Mouse (Mus musculus) forebrain, embryonic 12.5 days (tissue): ENCODE measurements around the gene Pfkfb3. TPM values are rescaled to one million over a fixed set of nuclear protein-coding genes. Genes with fewer than 3 reads are reported as not detected.

Experiments
- ATAC-seq: fragments of 200-750 bp; cut with Nextera tagmentation; 2 replicates; pipeline ENCODE4 v1.8.0; 2017; ENCODE audit warnings: moderate TSS enrichment; ENCODE audit not compliant: low FRiP score
- H3K27ac ChIP-seq: fragments of 300-500 bp; sonication (generic); 2 replicates; pipeline ENCODE4 v1.5.1; 2016; ENCODE audit warnings: mild to moderate bottlenecking
- H3K27me3 ChIP-seq: fragments of 300-500 bp; sonication (generic); 2 replicates; pipeline ENCODE4 v1.6.1; 2016; ENCODE audit warnings: mild to moderate bottlenecking
- H3K36me3 ChIP-seq: fragments of 300-500 bp; sonication (generic); replicated peaks from 2 replicates; pipeline ENCODE4 v1.6.1; 2016; ENCODE audit warnings: mild to moderate bottlenecking
- H3K4me1 ChIP-seq: fragments of 300-500 bp; sonication (generic); 2 replicates; pipeline ENCODE4 v1.6.1; 2016
- H3K4me2 ChIP-seq: fragments of 300-500 bp; sonication (generic); 2 replicates; pipeline ENCODE4 v1.6.1; 2016; ENCODE audit warnings: mild to moderate bottlenecking, moderate library complexity
- H3K4me3 ChIP-seq: fragments of 300-500 bp; sonication (generic); replicated peaks from 2 replicates; pipeline ENCODE4 v1.5.1; 2016; ENCODE audit warnings: mild to moderate bottlenecking
- H3K9ac ChIP-seq: fragments of 300-500 bp; sonication (generic); 2 replicates; pipeline ENCODE4 v1.6.1; 2016; ENCODE audit warnings: mild to moderate bottlenecking
- H3K9me3 ChIP-seq: fragments of 300-500 bp; sonication (generic); 2 replicates; pipeline ENCODE4 v1.6.1; 2016
- WGBS: fragments of 180-500 bp; shearing (Covaris S2); methylation state at CpG from one replicate; pipeline ENCODE4 v1.1.7; 2016; 5-methylcytosine and 5-hydroxymethylcytosine counted together
- polyA plus RNA-seq: library from polyadenylated mRNA; unstranded; fragments of >200 nt; fragmentation: Nextera tagmentation; extraction: Ambion mirVana; gene quantifications from 2 replicates; pipeline ENCODE4 v1.2.1, GENCODE M21; 2016

The Pfkfb3 gene
- polyA plus RNA-seq, 1 experiment from 2014 or later, result 19.6 TPM

DNA sequence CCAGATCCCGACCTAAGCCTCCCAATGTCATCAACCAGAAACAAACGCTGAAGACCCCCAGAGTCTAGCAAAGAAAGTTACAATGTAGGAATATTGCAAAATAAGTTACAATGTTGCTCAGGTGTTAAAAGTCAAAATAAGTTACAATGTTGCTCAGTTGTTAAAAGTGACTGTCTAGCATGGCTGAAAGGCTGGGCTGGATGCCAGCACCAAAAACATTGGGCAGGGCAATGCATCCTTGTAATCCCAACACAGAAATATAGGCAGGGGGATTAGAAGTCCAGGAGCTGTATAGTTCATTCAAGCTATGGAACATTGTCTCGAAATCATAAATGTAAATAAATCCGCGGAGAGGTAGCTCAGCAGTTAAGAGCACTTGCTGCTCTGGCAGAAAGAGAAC, 61.0 kb downstream of the Pfkfb3 start:
- Histone ChIP-seq H3K4me1 (peaks cover 9% of the 10 kb centered on the region; the same call in 1 of the 2 replicates), H3K27ac (no peak overlapping the region), H3K9me3 (no peaks in the 10 kb centered on the region), H3K4me2 (no peak overlapping the region), H3K4me3 (no peak overlapping the region), H3K27me3 (no peaks in the 10 kb centered on the region), H3K36me3 (peaks cover 68% of the 10 kb centered on the region), H3K9ac (no peak overlapping the region)
- no peak for ATAC-seq
- 94% methylated on average over 5 of the region's 5 CpGs for WGBS

- Histone ChIP-seq H3K4me2 (no peak overlapping the region), H3K9me3 (no peaks in the 10 kb centered on the region), H3K4me3 (no peak overlapping the region), H3K4me1 (peaks cover 9% of the 10 kb centered on the region; the same call in 1 of the 2 replicates), H3K27ac (no peak overlapping the region), H3K9ac (no peak overlapping the region), H3K27me3 (no peaks in the 10 kb centered on the region), H3K36me3 (peaks cover 73% of the 10 kb centered on the region)
- WGBS, result 83% methylated on average over 3 of the region's 3 CpGs
- ATAC-seq, result no peak
Observed at GRCm38 (mm10) chr2:11491471-11491870, 62.4 kb downstream of the Pfkfb3 start.

DNA sequence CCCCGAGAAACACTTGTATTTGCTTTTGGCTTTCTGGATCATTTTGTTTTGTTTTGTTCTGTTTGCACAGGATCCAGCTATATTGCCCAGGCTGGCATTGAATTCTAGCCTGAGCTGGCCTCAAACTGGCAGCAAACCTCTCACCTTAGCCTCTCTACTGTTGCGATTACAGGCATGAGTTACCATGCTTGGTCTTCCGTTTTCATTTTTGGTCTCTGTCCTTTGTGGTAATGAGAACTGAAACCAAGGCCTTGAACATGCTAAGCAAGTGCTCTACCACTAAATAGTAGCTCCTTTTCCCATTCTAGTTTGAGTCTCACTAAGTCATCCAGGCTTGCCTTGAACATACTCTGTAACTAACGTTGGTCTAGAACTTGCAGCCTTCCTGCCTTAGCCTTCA, 63.3 kb downstream of the Pfkfb3 start:
- Histone ChIP-seq H3K4me2 (no peak overlapping the region), H3K36me3 (peaks cover 83% of the 10 kb centered on the region), H3K4me1 (peaks cover 9% of the 10 kb centered on the region; the same call in 1 of the 2 replicates), H3K27ac (no peak overlapping the region), H3K27me3 (no peaks in the 10 kb centered on the region), H3K9ac (no peak overlapping the region), H3K9me3 (no peaks in the 10 kb centered on the region), H3K4me3 (no peak overlapping the region)
- 96% methylated on average over 4 of the region's 4 CpGs for WGBS
- no peak for ATAC-seq

GRCm38 (mm10) chr2:11483226-11483625, 70.7 kb downstream of the Pfkfb3 start:
- Histone ChIP-seq H3K27ac (no peak overlapping the region), H3K36me3 (peaks cover 98% of the 10 kb centered on the region), H3K4me1 (no peaks in the 10 kb centered on the region), H3K27me3 (no peaks in the 10 kb centered on the region), H3K9ac (no peak overlapping the region), H3K4me2 (no peak overlapping the region), H3K9me3 (no peaks in the 10 kb centered on the region), H3K4me3 (no peak overlapping the region)
- 91% methylated on average over 4 of the region's 4 CpGs for WGBS
- ATAC-seq, result 0 out of 2 replicates have a peak, but pooled peaks have one; percentile 33

- H3K36me3 ChIP-seq, result peaks cover 98% of the 10 kb centered on the region
- no peaks in the 10 kb centered on the region for H3K27me3 ChIP-seq
- WGBS, result 96% methylated on average over 7 of the region's 7 CpGs
- H3K4me1 ChIP-seq, result no peaks in the 10 kb centered on the region
- H3K4me3 ChIP-seq, result no peak overlapping the region
- H3K9me3 ChIP-seq, result no peaks in the 10 kb centered on the region
- H3K9ac ChIP-seq, result no peak overlapping the region
- no peak overlapping the region for H3K27ac ChIP-seq
- no peak overlapping the region for H3K4me2 ChIP-seq
- ATAC-seq, result no peak
Observed at GRCm38 (mm10) chr2:11482364-11482763, 71.5 kb downstream of the Pfkfb3 start.

GRCm38 (mm10) chr2:11478960-11479359, 74.9 kb downstream of the Pfkfb3 start:
- 89% methylated on average over 2 of the region's 2 CpGs for WGBS
- Histone ChIP-seq H3K9me3 (no peaks in the 10 kb centered on the region), H3K27me3 (no peaks in the 10 kb centered on the region), H3K9ac (no peak overlapping the region), H3K4me1 (no peaks in the 10 kb centered on the region), H3K4me2 (no peak overlapping the region), H3K36me3 (peaks cover 98% of the 10 kb centered on the region), H3K27ac (no peak overlapping the region), H3K4me3 (no peak overlapping the region)
- ATAC-seq, result no peak

DNA sequence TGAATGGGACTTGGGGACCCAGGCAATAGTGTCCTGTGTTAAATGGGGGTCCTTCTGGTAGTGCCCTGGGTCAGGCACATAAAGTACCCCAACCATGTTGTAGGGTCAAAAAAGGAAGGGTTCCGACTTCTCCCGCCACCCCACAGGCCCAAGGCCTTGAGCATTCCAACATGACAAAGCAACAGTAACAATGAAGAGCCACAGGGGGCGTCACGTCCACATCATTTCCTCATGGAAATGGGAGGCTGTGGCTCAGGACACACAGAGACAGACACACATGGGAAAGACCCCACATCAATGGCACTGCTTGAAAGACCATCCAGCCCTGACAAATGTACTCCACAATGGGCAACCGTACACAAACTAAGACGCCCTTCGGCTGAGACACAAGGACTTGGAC, 78.6 kb downstream of the Pfkfb3 start:
- Histone ChIP-seq H3K4me2 (no peak overlapping the region), H3K36me3 (peaks cover 93% of the 10 kb centered on the region), H3K9ac (no peak overlapping the region), H3K9me3 (no peaks in the 10 kb centered on the region), H3K4me1 (no peaks in the 10 kb centered on the region), H3K27me3 (no peaks in the 10 kb centered on the region), H3K27ac (no peak overlapping the region), H3K4me3 (no peak overlapping the region)
- WGBS, result 87% methylated on average over 7 of the region's 7 CpGs
- no peak for ATAC-seq

GRCm38 (mm10) chr2:11464661-11465099, 89.2 kb downstream of the Pfkfb3 start:
- H3K4me1 ChIP-seq, result no peaks in the 10 kb centered on the region
- 74% methylated on average over 3 of the region's 3 CpGs for WGBS
- H3K27ac ChIP-seq, result no peak overlapping the region
- no peak for ATAC-seq
- H3K9ac ChIP-seq, result no peak overlapping the region
- H3K4me2 ChIP-seq, result no peak overlapping the region
- no peaks in the 10 kb centered on the region for H3K36me3 ChIP-seq
- no peaks in the 10 kb centered on the region for H3K27me3 ChIP-seq
- H3K4me3 ChIP-seq, result no peak overlapping the region
- H3K9me3 ChIP-seq, result no peaks in the 10 kb centered on the region

DNA sequence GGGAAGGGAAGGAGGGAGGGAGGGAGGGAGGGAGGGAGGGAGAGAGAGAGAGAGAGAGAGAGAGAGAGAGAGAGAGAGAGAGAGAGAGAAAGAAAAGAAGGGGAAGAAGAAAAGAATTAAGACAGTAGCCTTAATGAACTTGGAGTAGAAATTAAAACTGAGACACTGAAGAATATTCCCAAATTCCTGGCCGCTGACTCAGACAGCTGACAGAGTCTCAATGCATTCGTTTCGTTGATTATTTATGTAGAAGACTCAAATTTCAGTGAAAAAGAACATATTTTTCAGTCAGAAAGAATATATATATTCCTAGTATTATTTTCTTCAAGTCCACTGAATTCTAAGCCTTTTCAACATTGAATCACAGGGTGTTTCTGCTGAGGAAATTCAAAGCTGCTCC, 92.9 kb downstream of the Pfkfb3 start:
- H3K9me3 ChIP-seq, result no peaks in the 10 kb centered on the region
- ATAC-seq, result no peak
- H3K4me3 ChIP-seq, result no peak overlapping the region
- no peak overlapping the region for H3K27ac ChIP-seq
- H3K4me2 ChIP-seq, result no peak overlapping the region
- H3K36me3 ChIP-seq, result no peaks in the 10 kb centered on the region
- H3K27me3 ChIP-seq, result no peaks in the 10 kb centered on the region
- 84% methylated on average over 3 of the region's 3 CpGs for WGBS
- H3K4me1 ChIP-seq, result no peaks in the 10 kb centered on the region
- H3K9ac ChIP-seq, result no peak overlapping the region

- Histone ChIP-seq H3K9me3 (no peaks in the 10 kb centered on the region), H3K9ac (no peak overlapping the region), H3K4me1 (no peaks in the 10 kb centered on the region), H3K27me3 (no peaks in the 10 kb centered on the region), H3K36me3 (no peaks in the 10 kb centered on the region), H3K4me2 (no peak overlapping the region), H3K4me3 (no peak overlapping the region), H3K27ac (no peak overlapping the region)
- WGBS, result 94% methylated on average over 1 of the region's 1 CpGs
- no peak for ATAC-seq
Observed at GRCm38 (mm10) chr2:11458494-11458893, 95.4 kb downstream of the Pfkfb3 start.

- Histone ChIP-seq H3K27ac (no peak overlapping the region), H3K9me3 (no peaks in the 10 kb centered on the region), H3K4me2 (no peak overlapping the region), H3K27me3 (no peaks in the 10 kb centered on the region), H3K9ac (no peak overlapping the region), H3K36me3 (no peaks in the 10 kb centered on the region), H3K4me1 (no peaks in the 10 kb centered on the region), H3K4me3 (no peak overlapping the region)
- no peak for ATAC-seq
- WGBS, result 82% methylated on average over 7 of the region's 7 CpGs
Observed at GRCm38 (mm10) chr2:11457904-11458303, 96.0 kb downstream of the Pfkfb3 start.

- H3K27me3 ChIP-seq, result no peaks in the 10 kb centered on the region
- no peak for ATAC-seq
- H3K9ac ChIP-seq, result no peak overlapping the region
- H3K9me3 ChIP-seq, result no peaks in the 10 kb centered on the region
- H3K4me1 ChIP-seq, result no peaks in the 10 kb centered on the region
- WGBS, result 85% methylated on average over 3 of the region's 3 CpGs
- H3K27ac ChIP-seq, result no peak overlapping the region
- no peak overlapping the region for H3K4me2 ChIP-seq
- H3K36me3 ChIP-seq, result no peaks in the 10 kb centered on the region
- no peak overlapping the region for H3K4me3 ChIP-seq
Observed at GRCm38 (mm10) chr2:11448711-11449110, 105.2 kb downstream of the Pfkfb3 start.

GRCm38 (mm10) chr2:11447865-11448264, 106.0 kb downstream of the Pfkfb3 start:
- no peak for ATAC-seq
- WGBS, result 76% methylated on average over 2 of the region's 2 CpGs
- no peak overlapping the region for H3K4me3 ChIP-seq

More at GRCm38 (mm10) chr2:11447865-11448264, 106.0 kb downstream of the Pfkfb3 start:
- Histone ChIP-seq H3K27me3 (no peaks in the 10 kb centered on the region), H3K36me3 (no peaks in the 10 kb centered on the region), H3K9ac (no peak overlapping the region), H3K4me2 (no peak overlapping the region), H3K27ac (no peak overlapping the region), H3K4me1 (no peaks in the 10 kb centered on the region), H3K9me3 (no peaks in the 10 kb centered on the region)
